Mouse (Mus musculus) brain, adult 2 months (tissue): ENCODE measurements at regions not wholly inside any gene's neighbourhood (a gene's known extent, or its start where the extent isn't known, plus 50 kb on each side); places are given as distances from the start of the nearest gene placed in this dataset.
"Not testable (repeated sequence)": the region's sequence is repeated elsewhere in the genome, so short reads cannot be mapped to it uniquely, and the experiment has no call there.

Experiments
- DNase-seq: peaks from one replicate; pipeline ENCODE4 v3.0.0; 2011; ENCODE audit warnings: low read depth, low spot score

- DNase-seq: no peak
Observed at GRCm38 (mm10) chr13:26865930-26866555, 96.1 kb upstream of the Hdgfl1 start.

GRCm38 (mm10) chr13:26867794-26868193 lies 97.8 kb upstream of the Hdgfl1 start:
- peak; percentile 58 for DNase-seq

DNA sequence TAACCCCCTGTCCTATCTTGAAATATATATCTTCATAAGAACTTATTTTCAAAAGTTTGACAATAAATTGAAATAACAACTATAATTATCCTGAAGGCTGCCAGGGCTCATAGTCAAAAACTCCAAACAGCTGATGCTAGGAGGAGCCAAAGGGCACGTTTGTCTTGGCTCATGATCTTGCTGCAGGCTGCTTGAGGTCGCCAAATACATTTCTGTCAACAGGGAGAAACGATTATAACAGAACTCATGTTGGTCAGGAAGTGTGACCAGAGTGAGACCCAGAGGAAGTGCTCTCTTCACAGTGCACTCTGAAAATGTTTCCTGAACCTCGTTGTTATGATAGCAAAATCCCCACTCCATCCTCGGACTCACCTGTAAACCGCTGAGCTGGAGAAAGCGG lies 140.9 kb upstream of the Prl start:
- DNase-seq: no peak

DNA sequence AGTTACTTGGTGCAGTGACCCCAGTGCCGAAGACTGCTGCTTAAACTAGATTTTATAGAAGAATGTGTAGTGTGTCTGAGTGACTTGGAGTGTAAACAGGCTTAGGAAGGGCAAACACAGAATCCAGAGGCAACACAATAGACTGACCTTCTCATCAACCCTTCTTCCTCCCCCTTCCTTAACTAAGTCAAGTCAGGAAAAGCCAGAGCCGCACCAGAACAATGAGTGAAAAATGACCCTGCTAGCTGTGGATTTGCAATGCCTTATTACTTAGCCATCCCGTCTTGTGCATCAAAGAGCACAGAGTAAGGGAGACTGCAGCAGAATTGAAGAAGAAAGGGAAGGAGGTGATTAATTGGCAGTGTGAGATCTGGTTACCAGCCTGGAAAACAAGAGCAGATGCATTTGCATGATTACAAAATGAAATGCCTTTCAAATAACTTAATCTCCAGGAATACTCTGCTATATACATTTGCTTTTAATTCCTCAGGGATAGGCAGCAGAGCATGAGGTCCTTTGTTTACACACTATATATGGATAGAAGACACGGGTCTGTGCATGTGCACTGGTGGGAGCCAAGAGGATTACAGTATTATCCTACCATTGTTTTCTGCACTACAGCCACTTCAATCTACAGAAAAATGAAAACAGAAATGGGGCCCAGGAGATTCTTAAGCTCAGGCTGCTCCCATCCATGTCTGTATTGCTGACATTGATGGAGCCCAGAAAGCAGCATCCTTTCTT lies 124.5 kb upstream of the Prl start:
- DNase-seq: no peak

DNA sequence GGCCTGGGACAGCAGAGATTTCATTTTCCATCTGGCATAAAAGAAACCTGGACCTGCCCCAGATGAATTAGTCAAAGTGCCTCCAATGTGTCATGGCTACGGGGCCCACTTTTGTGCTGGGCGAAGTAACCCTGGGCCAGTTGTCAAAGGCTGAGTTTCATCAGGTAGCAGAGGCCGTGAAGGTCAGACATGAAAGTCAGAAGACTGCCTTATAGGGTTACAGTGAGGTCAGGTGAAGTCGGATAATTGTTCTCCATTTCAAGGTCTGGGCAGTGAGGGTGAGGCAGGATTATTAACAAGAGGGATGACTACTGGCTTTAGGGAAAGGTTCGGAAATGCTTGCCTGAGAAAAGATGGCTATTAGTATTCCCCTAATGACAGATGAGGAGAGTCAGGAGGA lies 123.5 kb upstream of the Prl start:
- DNase-seq: no peak

DNA sequence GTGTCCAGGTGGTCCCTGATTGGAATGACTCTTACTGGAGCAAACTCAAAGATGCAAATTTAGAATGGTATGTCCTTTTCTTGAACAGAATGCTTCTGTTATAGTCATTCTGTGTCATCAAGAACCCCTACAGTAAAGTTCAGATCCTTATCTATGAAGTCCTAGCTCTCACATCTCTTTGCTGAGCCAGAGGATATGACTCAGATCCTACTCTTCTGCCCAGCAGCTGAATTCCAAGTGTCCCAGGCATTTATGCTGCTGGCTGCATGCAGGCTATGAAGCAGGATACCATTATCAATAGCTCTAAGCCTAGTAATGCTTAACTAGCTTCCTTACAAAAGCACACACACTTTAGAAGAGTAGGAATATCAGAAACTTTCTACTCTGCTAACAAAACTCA lies 116.9 kb upstream of the Prl start:
- DNase-seq: peak; percentile 4

GRCm38 (mm10) chr13:26944487-26944886 lies 112.9 kb upstream of the Prl start:
- no peak for DNase-seq

DNA sequence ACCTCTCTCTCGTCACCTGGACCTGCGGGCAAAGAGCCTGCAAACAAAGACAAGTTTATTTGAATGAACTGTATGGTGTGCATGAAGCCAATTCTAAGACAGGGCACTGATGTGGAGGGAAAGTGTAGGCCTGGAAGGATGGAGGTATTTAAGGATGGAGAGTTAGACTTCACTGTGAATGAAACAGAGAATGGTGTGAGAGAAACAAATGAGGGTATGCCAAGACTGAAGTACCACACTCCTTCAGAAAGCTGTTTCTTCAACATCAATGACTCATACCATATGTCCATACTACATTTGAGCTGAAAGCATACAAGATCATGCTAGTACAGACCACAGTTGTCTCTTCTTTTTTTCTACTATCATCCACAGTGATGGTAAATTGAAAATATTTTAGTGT lies 105.9 kb upstream of the Prl start:
- DNase-seq: peak; percentile 71

DNA sequence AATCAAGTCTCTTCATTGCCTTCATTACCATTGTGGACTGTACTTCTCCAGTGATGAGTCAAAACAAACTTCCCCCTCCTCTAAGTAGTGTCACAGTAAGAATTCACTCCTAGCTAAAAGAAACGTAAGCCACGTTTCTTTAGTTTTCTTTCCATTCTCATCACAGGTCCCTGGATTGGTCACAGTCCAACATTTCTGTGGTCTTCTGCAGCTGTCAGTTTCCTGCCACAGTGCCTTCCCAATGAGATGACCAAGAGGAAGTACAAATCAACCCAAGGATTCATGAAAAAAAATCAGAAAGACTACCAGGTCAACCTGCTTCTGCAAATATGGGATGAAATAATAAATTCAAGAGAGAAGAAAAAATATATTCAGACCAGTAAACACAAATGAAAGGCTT lies 103.5 kb upstream of the Prl start:
- no peak for DNase-seq

- DNase-seq: no peak
Observed at GRCm38 (mm10) chr13:26959534-26960100, 97.8 kb upstream of the Prl start.

GRCm38 (mm10) chr13:26960531-26960930 lies 96.8 kb upstream of the Prl start:
- DNase-seq: not testable (repeated sequence)

- DNase-seq: no peak
Observed at GRCm38 (mm10) chr13:26976024-26976423, 81.3 kb upstream of the Prl start.

GRCm38 (mm10) chr13:26980475-26980874 lies 76.9 kb upstream of the Prl start:
- DNase-seq: no peak
